In the genomic region with DNA sequence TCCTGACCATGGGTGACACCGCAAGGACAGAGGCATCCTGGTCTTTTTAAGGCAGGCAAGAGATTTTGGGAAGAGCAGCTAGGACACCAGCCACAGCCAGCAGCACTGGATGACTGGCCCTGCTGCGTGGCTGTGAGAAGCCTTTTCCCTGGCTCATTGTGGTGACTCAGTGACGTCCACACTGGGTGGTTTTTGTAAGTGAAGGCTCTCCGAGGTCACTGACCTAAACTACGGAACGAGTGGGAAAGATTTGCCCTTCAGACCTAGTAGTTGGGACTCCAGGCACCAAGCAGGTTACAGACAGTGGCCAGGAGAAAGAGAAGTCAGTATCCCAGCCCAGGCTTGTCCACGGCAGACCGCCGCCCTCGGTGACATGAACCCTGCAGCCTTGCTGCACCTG, we compare ENCODE assay signal across 9 mouse cellular contexts. TPM values are rescaled to one million over a fixed set of nuclear protein-coding genes. Genes with fewer than 3 reads are reported as not detected.
A peak's percentile ranks its signal among the peaks of the same experiment; 100 is the strongest.
DNase-seq lines count a peak whose midpoint lies in the region; ATAC-seq and TF ChIP-seq lines count a peak whose summit lies in the region.
"Had no signal": no experiment of that assay in that cellular context is flagged by ENCODE, and none has a peak within 500 bp of the region (broad histone marks: within the 10 kb centered on the region; RNA-seq: fewer than 3 reads in every experiment).

No protein-coding gene starts in this region.

- no peaks in the 10 kb centered on the region for H3K36me3 ChIP-seq in hindbrain, embryonic 11.5 days (ENCODE audit: control insufficient read depth, insufficient read depth, low read length)
- H3K36me3 ChIP-seq in myocyte (ENCODE audit: control insufficient read depth, insufficient read depth), result no peaks in the 10 kb centered on the region

- no peak overlapping the region for H3K4me2 ChIP-seq in hindbrain, embryonic 11.5 days (replicated peaks; ENCODE audit: low read depth, low read length)
- peak overlapping the region; percentile 99 for H3K4me2 ChIP-seq in myocyte (ENCODE audit: low read depth)

- no peak for DNase-seq in layer of hippocampus, adult 2 months (ENCODE audit: low spot score in 2 of 2)
- DNase-seq in layer of hippocampus, postnatal 25 days (ENCODE audit: extremely low spot score in 1 of 2, low spot score in 1 of 2), result no peak
- peak; percentile 59 for DNase-seq in adrenal gland, postnatal 25 days
- DNase-seq in hindbrain, embryonic 11.5 days (ENCODE audit: low spot score), result no peak
- no peak for DNase-seq in left cerebral cortex, postnatal 25 days (ENCODE audit: low spot score in 2 of 2)
- no peak for DNase-seq in kidney, postnatal 14 days
- DNase-seq in ovary, postnatal 14 days (ENCODE audit: low spot score), result no peak

- no peak for TF ChIP-seq CTCF in layer of hippocampus, adult 2 months (conservative IDR thresholded peaks at IDR 0.05)

- H3K27me3 ChIP-seq in hindbrain, embryonic 11.5 days (ENCODE audit: control insufficient read depth, insufficient read depth, low read length), result no peaks in the 10 kb centered on the region
- no peaks in the 10 kb centered on the region for H3K27me3 ChIP-seq in myocyte (ENCODE audit: control insufficient read depth, insufficient read depth, insufficient read length)

- TF ChIP-seq POLR2A in myocyte (IDR thresholded peaks at IDR 0.05; ENCODE audit: insufficient read length, low read depth), result peak; percentile 46

- H3ac ChIP-seq in myocyte (ENCODE audit: control insufficient read depth, insufficient read length), result no peak overlapping the region

- H3K4me3 ChIP-seq in layer of hippocampus, adult 2 months, result no peak overlapping the region
- no peak overlapping the region for H3K4me3 ChIP-seq in hindbrain, embryonic 11.5 days (ENCODE audit: low read depth, low read length)
- no peak overlapping the region for H3K4me3 ChIP-seq in myocyte

- no peak overlapping the region for H3K9ac ChIP-seq in hindbrain, embryonic 11.5 days (ENCODE audit: low read depth, low read length)

- peaks cover 16% of the 10 kb centered on the region for H3K4me1 ChIP-seq in hindbrain, embryonic 11.5 days (replicated peaks; ENCODE audit: control insufficient read depth, insufficient read depth, low read length)

- H3K9me3 ChIP-seq in hindbrain, embryonic 11.5 days (ENCODE audit: control insufficient read depth, low read length), result no peaks in the 10 kb centered on the region

- 78% methylated on average over 10 of the region's 10 CpGs for WGBS in hindbrain, embryonic 11.5 days

- peak overlapping the region; percentile 86 for H3K27ac ChIP-seq in layer of hippocampus, adult 2 months
- H3K27ac ChIP-seq in hindbrain, embryonic 11.5 days (ENCODE audit: low read depth, low read length), result peak overlapping the region; percentile 92

- intact Hi-C loops in left cerebral cortex, postnatal 25 days (cut with DNase I), result no loop called here

- H3K79me2 ChIP-seq in myocyte (ENCODE audit: control insufficient read depth, insufficient read depth), result no peaks in the 10 kb centered on the region

- no peak for ATAC-seq in hindbrain, embryonic 11.5 days (ENCODE audit: low FRiP score)

TF ChIP-seq in myocyte, 11 proteins besides CTCF, POLR2A, EP300 and RAD21:
- no peak for TF ChIP-seq REST (IDR thresholded peaks at IDR 0.05; ENCODE audit: insufficient read depth, insufficient read length)
- TF ChIP-seq SRF (IDR thresholded peaks at IDR 0.05; ENCODE audit: control insufficient read depth, insufficient read length, low read depth), result no peak
- TF ChIP-seq MYOG (IDR thresholded peaks at IDR 0.05; ENCODE audit: control insufficient read depth in 1 of 3, insufficient read depth in 1 of 3, insufficient read length in 2 of 3, low read depth in 2 of 3), result peak in 1 of 3 experiments; percentile 21
- TF ChIP-seq POLR2AphosphoS2 (IDR thresholded peaks at IDR 0.05; ENCODE audit: insufficient read length, low read depth), result no peak
- TF ChIP-seq MYOD1 (IDR thresholded peaks at IDR 0.05; ENCODE audit: control insufficient read depth in 1 of 3, insufficient read length in 2 of 3, low read depth in 2 of 3), result peak in 1 of 3 experiments; percentile 35
- TF ChIP-seq MAX (IDR thresholded peaks at IDR 0.05; ENCODE audit: low read depth), result no peak

RNA-seq across cellular contexts. Expression of a gene that starts 11.5 kb away (rescaled TPM):
- total RNA-seq in layer of hippocampus, adult 2 months (2021), result 100 to 1,000 TPM; 115 to 139 TPM
- total RNA-seq in layer of hippocampus, postnatal 25 days (2021), result 100 to 1,000 TPM; 115 to 132 TPM
- total RNA-seq in adrenal gland, postnatal 25 days (2021), result 32.6 and 40.3 TPM in 2 replicates
- 55.9 and 63.0 TPM in 2 replicates for polyA plus RNA-seq in hindbrain, embryonic 11.5 days (2014; fragmentation: Nextera tagmentation; extraction: Ambion mirVana)
- polyA plus RNA-seq in myocyte (2012; fragmentation: generic; extraction: Trizol), result 24.2 TPM
- total RNA-seq in left cerebral cortex, postnatal 25 days (2021), result 10 to 100 TPM; 86.4 to 92.7 TPM

RNA-seq across cellular contexts. Expression of a gene that starts 18.5 kb away (rescaled TPM):
- total RNA-seq in layer of hippocampus, adult 2 months (2021), result 1 to 10 TPM in 1 of 2 experiments, not detected in 1; 1.2 TPM
- total RNA-seq in layer of hippocampus, postnatal 25 days (2021), result 1 to 10 TPM in 1 of 2 experiments, not detected in 1; 2.0 TPM
- 3.4 TPM in 1 of 2 replicates, not detected in the other for total RNA-seq in adrenal gland, postnatal 25 days (2021)
- polyA plus RNA-seq in hindbrain, embryonic 11.5 days (2014; fragmentation: Nextera tagmentation; extraction: Ambion mirVana), result 0.73 TPM in 1 of 2 replicates, not detected in the other
- polyA plus RNA-seq in myocyte (2012; fragmentation: generic; extraction: Trizol), result not detected
- 1 to 10 TPM; 1.1 to 1.2 TPM for total RNA-seq in left cerebral cortex, postnatal 25 days (2021)

RNA-seq across cellular contexts. Expression of a gene that starts 27.7 kb away (rescaled TPM):
- total RNA-seq in layer of hippocampus, adult 2 months (2021), result 1 to 10 TPM; 1.8 to 2.2 TPM
- 1 to 10 TPM; 1.5 to 2.1 TPM for total RNA-seq in layer of hippocampus, postnatal 25 days (2021)
- total RNA-seq in adrenal gland, postnatal 25 days (2021), result 2.1 and 3.2 TPM in 2 replicates
- 0.38 and 1.1 TPM in 2 replicates for polyA plus RNA-seq in hindbrain, embryonic 11.5 days (2014; fragmentation: Nextera tagmentation; extraction: Ambion mirVana)
- not detected for polyA plus RNA-seq in myocyte (2012; fragmentation: generic; extraction: Trizol)
- 1 to 10 TPM; 2.5 to 2.7 TPM for total RNA-seq in left cerebral cortex, postnatal 25 days (2021)

RNA-seq across cellular contexts. Expression of a gene that starts 38.8 kb away (rescaled TPM):
- total RNA-seq in layer of hippocampus, adult 2 months (2021), result not detected
- total RNA-seq in layer of hippocampus, postnatal 25 days (2021), result not detected
- total RNA-seq in adrenal gland, postnatal 25 days (2021), result 0.24 TPM in 1 of 2 replicates, not detected in the other
- polyA plus RNA-seq in hindbrain, embryonic 11.5 days (2014; fragmentation: Nextera tagmentation; extraction: Ambion mirVana), result not detected in 2 replicates
- not detected for polyA plus RNA-seq in myocyte (2012; fragmentation: generic; extraction: Trizol)
- not detected for total RNA-seq in left cerebral cortex, postnatal 25 days (2021)
- total RNA-seq: heart, adult 18-20 months had no signal

RNA-seq across cellular contexts. Expression of a gene that starts 56.5 kb away (rescaled TPM):
- total RNA-seq in layer of hippocampus, adult 2 months (2021), result 10 to 100 TPM; 35.8 to 39.4 TPM
- 10 to 100 TPM; 38.3 to 39.2 TPM for total RNA-seq in layer of hippocampus, postnatal 25 days (2021)
- 52.4 and 61.8 TPM in 2 replicates for total RNA-seq in adrenal gland, postnatal 25 days (2021)
- 62.8 and 66.4 TPM in 2 replicates for polyA plus RNA-seq in hindbrain, embryonic 11.5 days (2014; fragmentation: Nextera tagmentation; extraction: Ambion mirVana)
- 32.4 TPM for polyA plus RNA-seq in myocyte (2012; fragmentation: generic; extraction: Trizol)
- total RNA-seq in left cerebral cortex, postnatal 25 days (2021), result 10 to 100 TPM; 39.1 to 41.1 TPM
